Mouse (Mus musculus) 3134 (cell line): ENCODE measurements at regions not wholly inside any gene's neighbourhood (a gene's known extent, or its start where the extent isn't known, plus 50 kb on each side); places are given as distances from the start of the nearest gene placed in this dataset.

ENCODE experiments used
- DNase-seq: peaks from one replicate; pipeline ENCODE4 v3.0.0-alpha.2; 2011; ENCODE audit warnings: low spot score; ENCODE audit not compliant: insufficient read length; ENCODE audit errors: extremely low read depth

- no peak for DNase-seq
Observed at GRCm38 (mm10) chr10:83819266-83819949, 96.7 kb downstream of the 1500009L16Rik start.

- no peak for DNase-seq
Observed at GRCm38 (mm10) chr10:83819950-83820275, 97.2 kb downstream of the 1500009L16Rik start.

- DNase-seq: no peak
Observed at GRCm38 (mm10) chr10:83821089-83821488, 98.4 kb downstream of the 1500009L16Rik start.

GRCm38 (mm10) chr10:83826105-83826504, 103.4 kb downstream of the 1500009L16Rik start:
- DNase-seq: no peak

- DNase-seq: no peak
Observed at GRCm38 (mm10) chr10:83836351-83836750, 113.7 kb downstream of the 1500009L16Rik start.

- DNase-seq: no peak
Observed at GRCm38 (mm10) chr10:83840226-83840625, 117.6 kb downstream of the 1500009L16Rik start.

GRCm38 (mm10) chr10:83850881-83851280, 128.2 kb downstream of the 1500009L16Rik start:
- DNase-seq: no peak

- DNase-seq: no peak
Observed at GRCm38 (mm10) chr10:83852194-83852593, 129.5 kb downstream of the 1500009L16Rik start.

- DNase-seq: no peak
Observed at GRCm38 (mm10) chr10:83852806-83853205, 130.1 kb downstream of the 1500009L16Rik start.

- no peak for DNase-seq
Observed at GRCm38 (mm10) chr10:83857794-83858442, 135.3 kb downstream of the 1500009L16Rik start.

GRCm38 (mm10) chr10:83858689-83859088, 136.0 kb downstream of the 1500009L16Rik start:
- DNase-seq: no peak

- no peak for DNase-seq
Observed at GRCm38 (mm10) chr10:83859633-83860032, 137.0 kb downstream of the 1500009L16Rik start.

GRCm38 (mm10) chr10:83861574-83862190, 139.0 kb downstream of the 1500009L16Rik start:
- DNase-seq: no peak

GRCm38 (mm10) chr10:83864591-83864990, 141.9 kb downstream of the 1500009L16Rik start:
- no peak for DNase-seq

- no peak for DNase-seq
Observed at GRCm38 (mm10) chr10:83865929-83866328, 143.3 kb downstream of the 1500009L16Rik start.

GRCm38 (mm10) chr10:83871736-83872400, 149.2 kb downstream of the 1500009L16Rik start:
- DNase-seq: no peak

GRCm38 (mm10) chr10:83878745-83879144, 156.1 kb downstream of the 1500009L16Rik start:
- no peak for DNase-seq

- no peak for DNase-seq
Observed at GRCm38 (mm10) chr10:83882119-83882890, 159.6 kb downstream of the 1500009L16Rik start.

- DNase-seq: no peak
Observed at GRCm38 (mm10) chr10:83882891-83883185, 160.2 kb downstream of the 1500009L16Rik start.

- DNase-seq: no peak
Observed at GRCm38 (mm10) chr10:83884553-83884952, 161.9 kb downstream of the 1500009L16Rik start.

- DNase-seq: no peak
Observed at GRCm38 (mm10) chr10:83888587-83888986, 165.9 kb downstream of the 1500009L16Rik start.
